Mouse (Mus musculus) layer of hippocampus, adult 18-20 months (tissue): ENCODE data around the gene Hectd4. TPM values are rescaled to one million over a fixed set of nuclear protein-coding genes. Genes with fewer than 3 reads are reported as not detected.

ENCODE experiments used
- DNase-seq, 2 experiments: peaks; one replicate each; pipeline ENCODE4 v3.0.0; 2022; ENCODE audit warnings: low spot score in 2 of 2
- total RNA-seq, 2 experiments: library from RNA; stranded (reverse); gene quantifications; 2 replicates each; pipeline ENCODE4 v1.2.3; 2021

Gene Hectd4
- total RNA-seq, 2 experiments from 2014 or later: 156 to 168 TPM

DNA sequence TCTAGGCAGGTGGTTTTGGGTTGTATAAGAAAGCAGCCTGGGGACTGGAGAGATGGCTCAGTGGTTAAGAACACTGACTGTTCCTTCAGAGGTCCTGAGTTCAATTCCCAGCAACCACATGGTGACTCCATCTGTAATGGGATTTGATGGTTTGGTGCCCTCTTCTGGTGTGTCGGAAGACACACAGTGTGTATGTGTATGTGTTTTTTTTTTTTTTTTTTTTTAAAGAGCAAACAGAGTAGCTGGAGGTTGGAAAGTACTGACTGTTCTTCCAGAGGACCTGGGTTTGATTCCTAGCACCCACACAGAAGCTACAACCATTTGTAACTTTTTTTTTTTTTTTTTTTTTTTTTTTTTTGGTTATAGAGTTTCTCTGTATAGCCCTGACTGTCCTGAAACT is 12.8 kb downstream of the Hectd4 start:
- no peak for DNase-seq

DNA sequence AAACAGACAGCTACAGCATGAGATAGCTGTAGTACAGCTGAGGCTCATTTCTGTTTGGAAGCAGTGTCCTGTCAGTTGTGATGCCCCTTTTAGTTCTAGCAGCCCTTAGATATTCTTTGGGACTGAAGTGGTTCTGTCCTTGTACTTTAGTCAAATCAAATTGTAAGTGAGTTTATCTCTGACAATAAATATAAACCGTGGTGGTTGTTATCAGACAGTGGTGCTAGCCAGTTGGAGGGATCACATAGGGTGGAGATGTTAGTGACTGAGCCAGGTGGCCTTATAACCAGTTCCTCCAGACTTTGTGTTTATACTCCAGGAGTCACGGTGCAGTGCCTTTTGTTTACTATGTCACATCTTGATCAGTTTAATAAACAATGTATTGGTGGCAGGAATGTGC is 13.7 kb downstream of the Hectd4 start:
- no peak for DNase-seq

DNA sequence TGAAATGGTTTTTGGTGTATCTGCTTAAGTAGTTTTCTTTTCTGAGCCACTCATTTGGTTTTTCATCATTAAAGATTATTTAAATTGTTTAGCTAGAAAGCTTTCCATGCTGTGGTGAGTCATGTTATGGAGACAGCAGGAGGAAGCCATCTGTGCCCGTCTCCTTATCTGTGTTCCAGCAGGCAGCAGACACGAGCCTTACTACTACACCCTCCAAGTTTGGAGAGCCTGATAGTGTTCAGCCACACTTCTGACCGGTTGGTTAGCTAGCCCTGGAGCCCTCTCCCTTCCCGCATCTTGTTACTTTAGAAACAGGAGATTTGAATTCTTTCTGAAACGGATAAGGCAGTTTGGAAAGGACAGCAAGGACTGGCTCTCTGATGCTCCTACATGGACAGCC is 16.2 kb downstream of the Hectd4 start:
- peak; percentile 66 to 84 for DNase-seq

DNA sequence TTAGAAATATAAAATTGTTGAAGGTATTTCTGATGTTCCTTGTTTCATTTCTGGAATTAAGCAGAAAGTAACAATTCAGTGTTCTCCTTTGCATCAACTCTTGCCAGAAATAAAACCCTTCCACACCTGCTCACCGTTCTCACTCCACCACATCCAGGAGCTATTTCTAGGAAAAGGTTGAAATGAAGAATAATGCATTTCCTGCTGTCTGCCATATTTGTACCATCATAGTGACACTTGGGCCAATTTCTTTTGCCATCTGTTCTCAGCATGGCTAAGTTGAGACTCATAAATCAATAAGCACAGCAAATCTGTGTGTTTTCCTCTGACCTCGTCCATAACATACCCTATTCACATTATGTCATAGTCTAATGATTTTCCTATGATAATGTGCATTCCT is 18.2 kb downstream of the Hectd4 start:
- DNase-seq: no peak

DNA sequence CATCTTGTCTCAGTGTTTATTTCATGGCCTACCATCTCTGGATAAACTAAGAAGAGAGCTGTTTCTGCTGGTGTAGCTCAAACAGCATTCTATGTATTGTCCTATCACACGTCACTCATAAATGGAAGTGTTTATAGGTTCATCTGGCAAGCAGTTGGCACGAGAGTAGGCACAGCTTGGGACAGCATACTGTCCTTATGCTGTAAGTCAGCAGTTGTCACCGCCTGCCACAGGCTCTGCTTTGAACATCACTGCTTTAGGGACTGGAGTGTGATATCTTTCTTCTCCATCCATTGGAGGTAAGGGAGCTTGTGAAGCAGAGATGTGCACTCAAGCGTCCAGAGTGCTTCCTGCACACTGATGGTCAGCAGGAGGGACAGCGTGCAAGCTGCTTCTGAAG is 19.8 kb downstream of the Hectd4 start:
- peak; percentile 67 to 89 for DNase-seq

DNA sequence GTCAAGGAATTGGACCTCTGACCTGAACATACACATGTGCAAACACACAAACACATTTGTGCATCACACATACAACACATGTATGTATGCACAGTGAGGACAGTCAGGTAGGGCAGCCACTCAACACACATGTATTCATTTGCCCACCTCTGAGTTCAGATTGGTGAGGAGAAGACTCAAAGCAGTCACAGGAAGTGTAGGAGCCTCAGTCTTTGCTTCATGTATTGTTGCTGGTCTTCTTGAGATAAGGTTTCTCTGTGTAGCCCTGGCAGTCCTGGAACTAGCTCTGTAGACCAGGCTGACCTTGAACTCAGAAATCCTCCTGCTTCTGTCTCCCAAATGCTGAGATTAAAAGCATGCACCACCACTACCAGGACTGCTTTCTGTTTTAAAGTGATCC is 21.2 kb downstream of the Hectd4 start:
- DNase-seq: no peak

DNA sequence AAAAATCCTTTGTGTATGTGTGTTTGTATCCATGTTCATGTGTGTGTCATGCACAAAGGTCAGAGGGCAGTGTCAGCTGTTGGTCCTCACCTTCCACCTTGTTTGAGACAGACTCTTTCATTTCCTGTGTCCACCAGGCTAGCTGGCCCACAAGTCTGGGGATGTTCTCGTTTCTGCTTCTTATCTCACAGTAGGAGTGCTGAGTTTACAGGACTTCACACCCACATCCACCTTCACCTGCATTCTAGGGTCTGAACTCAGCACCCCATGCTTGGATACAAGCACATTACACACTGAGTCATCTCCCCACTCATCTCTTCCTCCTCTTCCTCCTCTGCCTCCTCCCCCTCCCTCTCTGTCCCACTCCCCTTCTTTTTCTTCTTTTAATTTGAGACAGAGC is 22.2 kb downstream of the Hectd4 start:
- DNase-seq: no peak

DNA sequence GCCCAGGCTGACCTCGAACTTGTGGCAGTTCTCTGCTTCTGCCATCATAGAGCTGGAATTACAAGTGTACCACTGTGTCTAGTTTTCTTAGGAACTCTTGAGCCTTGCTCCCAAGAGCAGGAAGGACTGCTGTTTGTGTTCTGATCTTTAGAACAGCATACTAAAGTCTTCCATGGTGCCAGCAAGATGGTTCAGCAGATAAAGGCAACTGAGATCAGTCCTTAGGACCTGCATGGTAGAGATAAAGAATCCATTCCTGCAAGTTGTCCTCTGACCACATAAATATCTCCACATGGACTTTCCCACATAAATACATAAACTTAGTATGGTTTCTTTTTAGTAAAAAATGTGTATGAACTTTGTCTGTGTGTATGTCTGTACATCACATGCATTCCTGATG is 22.7 kb downstream of the Hectd4 start:
- DNase-seq: no peak

DNA sequence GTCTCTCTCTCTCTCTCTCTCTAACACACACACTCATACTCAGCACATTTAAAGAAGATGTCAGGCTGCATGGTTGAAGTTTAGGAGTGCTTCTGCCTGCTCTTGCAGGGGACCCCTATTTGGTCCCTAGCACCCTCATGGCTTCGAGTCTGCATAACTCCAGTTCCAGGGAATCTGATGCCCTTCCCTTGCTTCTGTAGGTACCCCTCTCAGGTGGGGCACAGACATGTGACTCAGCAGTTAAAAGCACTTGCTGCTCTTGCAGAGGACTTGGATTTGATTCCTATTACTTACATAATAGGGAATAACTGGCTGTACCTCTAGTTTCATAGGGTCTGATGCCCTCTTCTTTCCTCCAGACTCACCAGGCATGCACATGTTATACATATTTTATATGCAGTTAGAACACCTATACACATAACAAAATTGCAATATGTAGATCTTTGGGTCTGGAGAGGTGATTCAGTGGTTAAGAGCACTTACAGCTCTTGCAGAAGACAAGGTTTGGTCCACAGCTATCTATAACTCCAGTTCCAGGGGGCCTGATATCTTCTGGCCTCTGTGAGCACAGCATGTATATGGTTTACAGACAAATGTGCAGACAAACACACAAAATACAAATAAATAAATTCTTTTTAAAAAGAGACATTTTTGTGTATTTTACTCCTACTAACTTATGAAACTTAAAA is 23.8 kb downstream of the Hectd4 start:
- no peak for DNase-seq

DNA sequence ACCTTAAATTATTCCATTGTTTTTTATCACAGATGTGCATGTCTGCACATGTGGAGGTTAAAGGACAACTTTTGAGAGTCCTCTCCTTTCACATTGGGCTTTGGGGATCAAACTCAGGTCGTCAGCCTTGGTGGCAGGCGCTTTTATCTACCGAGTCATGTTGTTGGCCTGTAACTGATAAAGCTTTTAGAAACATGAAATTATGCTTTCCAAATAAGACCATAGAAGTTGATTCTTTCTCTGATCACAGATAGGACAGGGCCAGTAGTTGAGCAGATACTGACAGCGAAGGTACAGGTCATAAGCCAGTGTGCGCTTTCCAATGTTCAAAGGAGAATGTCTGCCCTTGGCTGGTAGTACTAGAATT is 24.3 kb downstream of the Hectd4 start:
- DNase-seq: no peak

DNA sequence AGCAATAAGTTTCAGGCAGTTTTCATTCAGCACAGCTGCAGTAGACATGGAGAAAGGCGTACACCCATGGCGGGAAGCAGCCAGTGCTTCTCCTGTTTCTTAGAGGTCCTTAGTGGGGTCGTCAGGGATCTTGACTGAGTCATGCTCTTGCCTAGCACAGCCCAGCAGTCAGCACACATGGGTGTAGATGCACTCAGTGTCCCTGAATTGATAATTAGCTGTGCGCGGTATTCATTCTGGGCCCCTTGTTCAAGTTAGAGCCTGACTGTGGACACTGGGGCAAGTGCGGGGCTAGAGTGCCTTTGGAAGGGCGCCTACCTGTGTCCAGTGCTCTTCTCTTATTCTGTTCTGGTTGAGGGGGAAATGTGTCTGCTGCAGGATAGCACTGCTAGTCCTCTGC is 25.2 kb downstream of the Hectd4 start:
- DNase-seq: no peak

DNA sequence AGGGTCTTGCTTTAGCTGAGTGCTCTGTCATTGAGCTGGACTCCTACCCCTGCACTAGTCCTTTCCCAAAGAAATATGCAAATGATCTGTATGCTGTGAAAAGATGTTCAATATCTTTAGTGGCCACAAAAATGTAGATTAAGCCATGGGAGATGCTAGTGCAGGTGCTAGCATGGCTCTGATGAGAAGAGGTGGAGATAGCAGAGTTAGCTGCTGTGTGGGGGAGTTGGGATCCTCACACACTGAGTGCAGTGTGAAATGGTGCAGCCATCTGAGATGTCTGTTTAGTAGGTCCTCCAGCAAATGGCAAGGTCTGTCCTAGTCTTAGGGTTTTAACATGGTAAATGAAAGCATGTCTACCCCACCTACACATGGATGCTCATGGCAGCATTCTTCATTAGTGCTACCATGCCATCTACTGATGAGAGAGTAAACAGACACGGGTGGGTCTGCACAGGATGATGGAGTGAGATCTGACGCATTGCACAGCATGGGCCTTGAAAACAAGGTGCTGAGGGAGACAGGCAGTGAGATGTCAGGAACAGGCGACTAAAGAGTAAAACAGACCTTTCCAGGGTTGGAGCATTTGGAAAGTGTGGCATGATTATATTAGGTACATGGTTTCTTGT is 28.9 kb downstream of the Hectd4 start:
- DNase-seq: peak in 1 of 2 experiments; percentile 34

DNA sequence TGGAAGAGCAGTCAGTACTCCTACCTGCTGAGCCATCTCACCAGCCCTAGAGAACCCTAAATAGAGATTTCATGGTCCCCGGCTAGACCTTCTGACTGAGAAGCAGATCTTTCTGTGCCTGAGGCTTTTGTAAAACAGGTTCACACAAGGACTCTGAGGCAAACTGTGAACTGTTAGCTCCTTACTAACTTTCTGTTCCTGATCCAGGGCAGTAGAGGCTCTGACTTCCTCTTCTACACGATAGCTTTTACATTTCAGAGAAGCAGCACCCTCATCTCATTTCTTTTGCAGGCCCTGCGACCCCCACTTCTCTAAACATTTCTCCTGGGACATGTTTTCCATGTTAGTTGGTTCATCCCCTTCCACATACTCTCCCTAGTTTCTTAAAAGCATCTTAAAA is 29.7 kb downstream of the Hectd4 start:
- DNase-seq: no peak

DNA sequence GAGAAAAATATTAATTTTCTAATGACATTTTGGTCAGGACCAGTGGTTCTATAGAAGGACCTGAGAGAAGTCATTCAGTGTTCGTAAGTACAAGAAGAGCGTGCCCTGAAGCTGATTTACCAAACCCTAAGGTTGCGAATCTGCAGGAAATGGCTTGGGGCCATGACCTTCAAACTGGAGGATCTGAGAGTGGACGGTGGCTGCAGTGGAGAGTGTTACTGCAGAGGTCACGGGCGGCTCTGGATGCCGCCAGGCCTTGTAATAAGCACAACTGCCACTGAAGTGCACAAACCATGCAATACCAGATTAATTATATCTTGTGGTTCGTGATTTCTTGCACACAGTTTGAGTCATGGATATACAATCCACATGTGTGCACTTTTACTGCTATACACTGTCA is 31.8 kb downstream of the Hectd4 start:
- no peak for DNase-seq

DNA sequence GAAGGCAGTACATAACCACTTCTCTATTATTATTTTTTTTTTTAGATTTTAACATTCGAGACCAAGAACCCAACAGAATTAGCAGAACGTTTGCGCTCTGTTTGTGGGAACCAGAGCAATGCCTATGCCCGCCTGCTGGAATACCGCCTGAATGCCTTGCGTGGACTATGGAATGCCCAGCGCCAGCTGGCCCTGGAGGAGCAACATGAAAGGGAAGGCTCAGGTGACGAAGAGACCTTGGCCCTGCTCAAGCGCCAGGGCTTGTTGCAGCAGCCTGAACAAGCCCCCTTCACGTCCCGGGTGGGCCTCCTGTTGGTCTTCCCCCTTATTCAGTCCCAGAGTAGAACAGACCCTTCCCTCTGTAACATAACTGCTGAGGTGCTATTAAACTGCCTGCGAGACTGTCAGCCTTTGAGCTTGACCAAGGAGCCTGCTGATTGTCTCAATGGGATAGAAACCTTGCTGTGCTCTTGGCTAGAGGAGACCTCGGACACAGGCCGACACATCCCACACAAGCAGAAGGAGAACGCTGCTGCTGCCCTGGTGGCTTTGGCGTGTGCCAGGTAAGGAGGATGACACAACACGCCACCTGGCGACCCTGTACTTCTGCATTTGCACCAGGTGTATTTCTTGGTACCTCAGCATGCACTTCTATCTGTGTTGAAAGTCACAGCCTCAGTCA is 33.9 kb downstream of the Hectd4 start:
- no peak for DNase-seq

DNA sequence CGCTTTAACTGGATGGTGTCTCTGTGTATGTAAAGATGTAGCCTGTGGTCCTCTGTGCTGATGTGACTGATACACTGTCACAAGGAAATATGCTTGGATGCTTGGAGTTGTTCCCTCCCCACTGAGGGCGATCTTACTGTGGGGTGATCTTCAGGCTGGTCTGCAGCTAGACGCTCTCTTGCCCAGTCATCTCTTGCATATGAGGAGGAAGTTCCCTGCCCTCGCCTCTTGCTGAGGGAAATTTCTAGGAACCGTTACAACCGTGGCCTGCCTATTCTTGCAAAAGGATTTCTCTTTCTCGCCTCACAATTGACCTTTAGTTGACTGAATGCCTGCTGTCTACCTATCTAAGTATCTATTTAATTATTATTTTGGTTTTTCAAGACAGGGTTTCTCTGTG is 35.0 kb downstream of the Hectd4 start:
- no peak for DNase-seq

DNA sequence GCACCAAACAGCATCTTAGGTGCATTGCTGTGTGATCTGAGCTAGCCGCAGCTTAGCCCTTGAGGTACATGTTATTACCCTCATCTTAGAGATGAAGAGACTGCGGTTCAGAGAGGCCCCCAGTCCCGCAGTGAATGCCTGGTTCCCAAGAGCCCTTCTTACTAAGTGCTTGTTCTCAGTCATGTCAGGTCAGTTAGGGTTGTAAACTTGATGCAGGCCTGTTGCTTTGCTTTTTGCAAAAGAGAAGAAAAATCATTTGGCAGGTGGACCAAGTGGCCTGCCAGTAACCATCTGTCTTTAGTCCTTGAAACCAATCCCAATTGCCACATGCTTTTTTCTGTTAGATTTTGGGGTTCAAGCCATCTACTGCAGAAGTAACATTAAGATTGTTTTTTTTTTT is 41.8 kb downstream of the Hectd4 start:
- no peak for DNase-seq

DNA sequence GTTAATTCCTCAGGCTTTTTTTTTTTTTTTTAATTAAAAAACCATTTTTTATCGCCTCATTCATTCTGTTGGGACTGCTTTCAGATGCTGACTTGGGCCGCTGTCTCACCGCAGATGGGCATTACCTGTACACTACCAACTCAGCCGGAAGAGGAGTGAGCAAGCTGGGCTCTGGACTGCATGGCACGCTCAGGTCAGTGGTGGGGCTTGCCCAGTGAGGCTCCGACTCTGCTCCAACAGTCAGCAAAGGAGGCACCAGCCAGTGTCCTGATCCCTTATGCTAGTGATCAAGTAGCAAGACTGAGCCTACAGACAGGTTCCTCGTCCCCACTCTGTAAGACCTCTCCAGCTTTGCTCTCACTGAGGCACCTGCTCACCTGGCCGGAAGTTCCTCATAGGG is 42.4 kb downstream of the Hectd4 start:
- no peak for DNase-seq

DNA sequence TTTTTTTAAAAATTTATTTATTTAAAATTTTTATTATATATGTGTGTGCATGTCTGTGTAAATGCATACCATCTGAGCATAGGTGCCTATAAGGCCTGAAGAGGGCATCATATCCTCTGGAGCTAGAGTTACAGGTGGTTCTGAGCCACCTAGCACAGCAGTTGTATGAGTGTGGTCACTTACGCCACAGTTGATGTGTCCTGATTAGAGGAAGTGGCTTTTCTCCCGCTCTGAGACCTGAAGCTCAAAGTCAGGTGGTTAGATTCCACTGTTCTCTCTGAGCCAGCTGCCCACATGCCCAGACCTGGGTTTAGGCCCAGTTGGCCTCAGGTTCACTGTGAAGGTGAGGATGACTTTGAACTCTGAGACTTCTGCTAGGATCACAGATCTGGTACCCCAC is 44.6 kb downstream of the Hectd4 start:
- no peak for DNase-seq

DNA sequence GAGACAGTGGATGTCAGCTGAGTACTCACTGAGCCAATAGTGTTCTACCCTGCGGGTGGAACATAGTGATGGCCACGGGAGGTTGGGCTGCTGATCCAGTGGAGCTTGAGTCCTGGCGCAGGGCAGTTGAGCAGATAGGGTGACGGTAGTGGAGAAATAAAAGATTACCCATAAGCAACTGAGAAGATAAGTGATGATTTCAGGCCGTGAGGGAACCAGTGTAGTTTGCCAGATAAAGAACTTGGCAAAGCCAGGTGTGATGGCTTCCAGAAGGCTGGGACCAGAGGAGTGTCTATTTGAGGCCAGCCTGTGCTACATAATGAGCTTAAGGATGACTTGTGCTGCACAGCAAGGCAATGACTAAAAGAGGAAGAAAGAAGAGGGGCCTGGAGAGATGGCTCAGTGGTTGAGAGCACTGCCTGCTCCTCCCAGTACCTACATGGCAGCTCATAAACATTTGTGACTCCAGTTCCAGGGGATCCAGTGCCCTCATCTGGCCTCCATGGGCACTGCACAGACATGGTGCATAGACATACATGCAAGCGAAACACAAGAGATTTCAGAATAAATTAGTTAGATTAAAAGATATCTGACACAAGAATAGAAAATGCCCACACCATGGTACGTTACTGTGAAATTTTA is 46.8 kb downstream of the Hectd4 start:
- DNase-seq: peak in 1 of 2 experiments; percentile 53

DNA sequence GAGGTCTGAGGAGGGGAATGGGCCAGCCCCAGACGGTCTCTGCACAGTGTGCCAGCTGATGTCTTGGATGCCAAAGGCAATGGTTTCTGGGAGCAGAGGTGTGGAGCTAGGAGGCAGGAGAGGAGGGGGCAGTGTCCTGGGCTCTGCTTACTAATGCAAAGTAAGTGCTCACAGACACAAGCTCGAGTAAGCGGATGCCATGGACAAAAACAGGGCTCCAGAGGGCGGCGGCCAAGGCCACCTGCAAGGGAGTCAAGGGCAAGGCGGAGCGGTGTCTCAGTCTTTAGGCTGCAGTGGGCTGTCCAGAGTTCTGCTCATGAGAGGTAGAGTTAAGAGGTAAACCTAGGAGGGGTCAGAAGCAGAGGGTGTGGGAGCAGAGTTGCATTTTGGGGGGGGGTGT is 51.0 kb downstream of the Hectd4 start:
- DNase-seq: no peak

DNA sequence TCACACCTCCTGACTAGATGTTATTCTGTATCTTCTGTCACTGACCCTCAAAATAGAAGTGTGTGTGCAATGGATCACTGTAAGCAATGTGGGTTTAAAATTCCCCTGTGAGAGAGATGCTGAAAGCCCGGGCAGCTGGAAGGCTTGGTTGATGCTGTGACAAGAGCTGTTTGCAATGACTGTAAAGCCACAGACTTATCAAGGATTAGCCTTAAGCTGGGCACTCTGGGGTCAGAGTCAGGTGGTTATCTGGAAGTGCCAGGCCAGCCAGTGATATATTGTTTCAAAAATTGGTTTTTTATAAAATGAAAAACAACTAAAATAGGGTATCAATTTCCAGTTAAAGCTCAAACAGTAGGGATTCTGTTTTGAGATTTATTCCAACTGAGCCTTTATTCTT is 56.8 kb downstream of the Hectd4 start:
- no peak for DNase-seq
